Mouse (Mus musculus): Measurements from ENCODE around the gene Cltrn. TPM values are rescaled to one million over a fixed set of nuclear protein-coding genes. Genes with fewer than 3 reads are reported as not detected.

Gene Cltrn
- polyA plus RNA-seq, 1 experiment from 2014 or later: not detected

DNA sequence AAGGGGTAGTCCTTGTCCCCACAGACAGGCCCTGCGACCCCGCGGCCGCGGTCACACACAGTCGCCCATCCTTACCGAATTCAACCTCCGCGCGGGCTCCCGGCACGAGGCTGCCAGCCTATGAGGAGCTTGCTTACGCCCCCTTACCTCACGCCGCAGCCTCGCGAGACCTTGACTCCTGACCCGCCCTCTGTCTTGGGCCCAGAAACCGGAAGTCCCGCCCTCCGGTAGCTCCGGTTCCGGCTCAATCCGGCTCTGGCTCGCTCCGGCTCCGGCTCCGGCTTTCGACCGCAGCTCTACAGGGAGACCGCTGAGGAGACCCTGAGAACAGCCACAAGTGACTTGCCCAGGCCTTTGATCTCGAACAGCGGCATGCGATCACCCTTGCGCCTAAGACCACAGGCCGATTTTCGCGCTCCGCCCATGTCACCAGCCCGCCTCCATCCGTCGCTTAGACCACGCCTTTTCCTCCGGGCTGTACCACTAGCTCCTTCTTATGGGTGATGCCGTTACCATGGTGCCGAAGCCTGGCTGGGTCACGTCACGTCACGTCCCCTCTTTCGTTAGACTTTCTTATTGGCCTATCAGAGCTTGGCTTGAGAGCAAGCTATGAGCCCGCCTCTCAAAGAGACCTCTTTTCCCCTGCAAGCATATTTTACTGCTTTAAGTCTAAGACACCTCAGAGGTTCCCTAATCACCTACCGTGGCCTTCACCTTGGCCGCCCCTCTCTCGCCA lies 12.4 kb upstream of the Cltrn start, which contains the start of gene Siah1b:
Gene Siah1b (minus strand): TSS at position 454 of the 736 bp plus-strand sequence.
- peak within 1 kb of the TSS; percentile 46 for H3K4me3 ChIP-seq (replicated peaks; ENCODE audit: low read depth, low read length)
- no peaks in the 10 kb centered on the region for H3K9me3 ChIP-seq (ENCODE audit: control insufficient read depth, low read length)
- peak within 1 kb of the TSS; percentile 89 for H3K27ac ChIP-seq (replicated peaks; ENCODE audit: low read depth, low read length)
- WGBS: 32% methylated on average over 54 of the region's 54 CpGs
- H3K4me2 ChIP-seq (ENCODE audit: low read length): peak within 1 kb of the TSS; percentile 67
- 0 out of 2 replicates have a peak, but pooled peaks cover 9% of the 10 kb centered on the region for H3K36me3 ChIP-seq (ENCODE audit: control insufficient read depth, insufficient read depth, low read length)
- peak; percentile 99 for ATAC-seq (ENCODE audit: low FRiP score, low TSS enrichment)
- no peaks in the 10 kb centered on the region for H3K4me1 ChIP-seq (ENCODE audit: control insufficient read depth, insufficient read depth, low read length)
- H3K27me3 ChIP-seq (ENCODE audit: control insufficient read depth, insufficient read depth, low read length): no peaks in the 10 kb centered on the region
- H3K9ac ChIP-seq (replicated peaks; ENCODE audit: low read length): peak within 1 kb of the TSS; percentile 54
- peak; percentile 95 for DNase-seq

DNA sequence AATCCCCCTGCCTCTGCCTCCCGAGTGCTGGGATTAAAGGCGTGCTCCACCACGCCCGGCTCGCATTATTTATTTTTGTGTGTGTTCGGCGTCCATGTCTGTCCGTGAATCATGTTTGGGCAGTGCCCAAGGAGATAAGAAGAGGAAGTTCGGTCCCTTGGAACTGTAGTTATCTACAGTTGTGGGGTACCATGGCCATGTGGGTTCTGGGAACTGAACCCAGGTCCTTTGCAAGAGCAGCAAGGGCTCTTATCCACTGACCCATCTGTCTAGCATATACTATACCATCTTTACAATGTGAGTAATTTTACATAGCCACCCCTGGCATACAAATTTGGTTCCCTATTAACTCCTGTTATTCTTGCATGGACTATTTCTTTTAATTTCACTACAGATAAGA lies 6.6 kb upstream of the Cltrn start:
- Histone ChIP-seq H3K27ac (replicated peaks; ENCODE audit: low read depth, low read length) (no peak overlapping the region), H3K9ac (replicated peaks; ENCODE audit: low read length) (no peak overlapping the region), H3K9me3 (ENCODE audit: control insufficient read depth, low read length) (no peaks in the 10 kb centered on the region), H3K27me3 (ENCODE audit: control insufficient read depth, insufficient read depth, low read length) (no peaks in the 10 kb centered on the region), H3K4me3 (replicated peaks; ENCODE audit: low read depth, low read length) (no peak overlapping the region), H3K4me2 (ENCODE audit: low read length) (no peak overlapping the region), H3K4me1 (ENCODE audit: control insufficient read depth, insufficient read depth, low read length) (no peaks in the 10 kb centered on the region), H3K36me3 (ENCODE audit: control insufficient read depth, insufficient read depth, low read length) (no peaks in the 10 kb centered on the region)
- DNase-seq (no peak), ATAC-seq (ENCODE audit: low FRiP score, low TSS enrichment) (no peak)
- WGBS: 92% methylated on average over 9 of the region's 9 CpGs

GRCm38 (mm10) chrX:164089916-164090315 lies 1.3 kb downstream of the Cltrn start:
- Histone ChIP-seq H3K27me3 (ENCODE audit: control insufficient read depth, insufficient read depth, low read length) (no peaks in the 10 kb centered on the region; the same call in 1 of the 2 replicates), H3K4me1 (ENCODE audit: control insufficient read depth, insufficient read depth, low read length) (no peaks in the 10 kb centered on the region), H3K9me3 (ENCODE audit: control insufficient read depth, low read length) (no peaks in the 10 kb centered on the region), H3K4me2 (ENCODE audit: low read length) (no peak overlapping the region), H3K9ac (replicated peaks; ENCODE audit: low read length) (no peak overlapping the region), H3K27ac (replicated peaks; ENCODE audit: low read depth, low read length) (no peak overlapping the region), H3K36me3 (ENCODE audit: control insufficient read depth, insufficient read depth, low read length) (no peaks in the 10 kb centered on the region), H3K4me3 (replicated peaks; ENCODE audit: low read depth, low read length) (no peak overlapping the region)
- DNase-seq (no peak), ATAC-seq (ENCODE audit: low FRiP score, low TSS enrichment) (no peak)
- WGBS: 76% methylated on average over 11 of the region's 11 CpGs

GRCm38 (mm10) chrX:164092300-164093169 lies 3.9 kb downstream of the Cltrn start:
- WGBS: 62% methylated on average over 7 of the region's 7 CpGs
- Histone ChIP-seq H3K4me2 (ENCODE audit: low read length) (no peak overlapping the region), H3K36me3 (ENCODE audit: control insufficient read depth, insufficient read depth, low read length) (no peaks in the 10 kb centered on the region), H3K9ac (replicated peaks; ENCODE audit: low read length) (no peak overlapping the region), H3K27me3 (ENCODE audit: control insufficient read depth, insufficient read depth, low read length) (no peaks in the 10 kb centered on the region; the same call in 1 of the 2 replicates), H3K4me3 (replicated peaks; ENCODE audit: low read depth, low read length) (no peak overlapping the region), H3K27ac (replicated peaks; ENCODE audit: low read depth, low read length) (no peak overlapping the region), H3K4me1 (ENCODE audit: control insufficient read depth, insufficient read depth, low read length) (no peaks in the 10 kb centered on the region), H3K9me3 (ENCODE audit: control insufficient read depth, low read length) (no peaks in the 10 kb centered on the region)
- DNase-seq (no peak), ATAC-seq (ENCODE audit: low FRiP score, low TSS enrichment) (no peak)

DNA sequence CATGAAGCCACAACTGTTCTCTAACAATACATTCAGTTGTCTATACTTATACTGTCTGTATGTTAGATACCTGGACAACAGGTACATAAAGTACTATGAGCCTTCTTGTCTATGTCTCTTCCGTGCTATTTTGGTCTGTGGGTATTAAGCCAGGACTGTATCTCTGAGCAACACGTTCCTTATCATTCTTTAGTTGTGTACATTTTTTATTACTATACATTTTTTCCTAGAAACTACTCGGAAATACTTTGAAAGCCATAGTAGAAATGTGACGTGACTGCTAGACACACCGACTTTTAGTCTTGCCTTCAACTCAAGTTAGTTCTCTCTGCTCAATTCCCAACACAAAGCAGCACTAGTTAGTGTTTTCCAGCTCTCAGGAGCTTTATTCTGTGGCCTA lies 4.8 kb downstream of the Cltrn start:
- DNase-seq (no peak), ATAC-seq (ENCODE audit: low FRiP score, low TSS enrichment) (no peak)
- no peaks in the 10 kb centered on the region for H3K27me3 ChIP-seq (ENCODE audit: control insufficient read depth, insufficient read depth, low read length)
- WGBS: 85% methylated on average over 5 of the region's 5 CpGs
- H3K9me3 ChIP-seq (ENCODE audit: control insufficient read depth, low read length): no peaks in the 10 kb centered on the region
- H3K36me3 ChIP-seq (ENCODE audit: control insufficient read depth, insufficient read depth, low read length): no peaks in the 10 kb centered on the region
- H3K4me3 ChIP-seq (replicated peaks; ENCODE audit: low read depth, low read length): no peak overlapping the region
- no peak overlapping the region for H3K27ac ChIP-seq (replicated peaks; ENCODE audit: low read depth, low read length)
- H3K9ac ChIP-seq (replicated peaks; ENCODE audit: low read length): no peak overlapping the region
- no peak overlapping the region for H3K4me2 ChIP-seq (ENCODE audit: low read length)
- no peaks in the 10 kb centered on the region for H3K4me1 ChIP-seq (ENCODE audit: control insufficient read depth, insufficient read depth, low read length)

DNA sequence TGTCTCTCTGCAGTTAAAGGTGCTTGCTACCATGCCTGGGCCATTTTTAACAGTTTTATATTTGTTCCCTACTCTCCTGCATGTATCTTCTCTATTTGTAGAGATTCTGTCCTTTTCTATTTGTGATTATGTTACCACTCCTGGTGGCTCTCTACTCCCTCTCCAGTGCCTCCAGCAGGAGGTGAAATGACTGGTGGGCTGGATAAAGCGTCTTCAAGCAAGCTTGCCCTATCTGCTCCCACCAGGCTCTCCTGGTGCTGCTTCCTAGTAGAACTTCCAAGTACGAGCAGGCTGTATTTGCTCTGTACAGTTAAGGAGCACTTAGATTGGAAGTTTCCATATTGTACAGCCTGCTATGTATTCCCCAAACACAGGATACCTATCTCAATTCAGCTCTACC lies 7.2 kb downstream of the Cltrn start:
- ATAC-seq (ENCODE audit: low FRiP score, low TSS enrichment) (no peak), DNase-seq (no peak)
- Histone ChIP-seq H3K9ac (replicated peaks; ENCODE audit: low read length) (no peak overlapping the region), H3K4me3 (replicated peaks; ENCODE audit: low read depth, low read length) (no peak overlapping the region), H3K27ac (replicated peaks; ENCODE audit: low read depth, low read length) (no peak overlapping the region), H3K36me3 (ENCODE audit: control insufficient read depth, insufficient read depth, low read length) (no peaks in the 10 kb centered on the region), H3K9me3 (ENCODE audit: control insufficient read depth, low read length) (no peaks in the 10 kb centered on the region), H3K4me2 (ENCODE audit: low read length) (no peak overlapping the region), H3K4me1 (ENCODE audit: control insufficient read depth, insufficient read depth, low read length) (no peaks in the 10 kb centered on the region), H3K27me3 (ENCODE audit: control insufficient read depth, insufficient read depth, low read length) (no peaks in the 10 kb centered on the region)
- 77% methylated on average over 2 of the region's 2 CpGs for WGBS

GRCm38 (mm10) chrX:164101483-164101882 lies 12.9 kb downstream of the Cltrn start:
- Histone ChIP-seq H3K9ac (replicated peaks; ENCODE audit: low read length) (no peak overlapping the region), H3K9me3 (ENCODE audit: control insufficient read depth, low read length) (no peaks in the 10 kb centered on the region), H3K27ac (replicated peaks; ENCODE audit: low read depth, low read length) (no peak overlapping the region), H3K4me1 (ENCODE audit: control insufficient read depth, insufficient read depth, low read length) (no peaks in the 10 kb centered on the region), H3K4me3 (replicated peaks; ENCODE audit: low read depth, low read length) (no peak overlapping the region), H3K4me2 (ENCODE audit: low read length) (no peak overlapping the region), H3K36me3 (ENCODE audit: control insufficient read depth, insufficient read depth, low read length) (no peaks in the 10 kb centered on the region), H3K27me3 (ENCODE audit: control insufficient read depth, insufficient read depth, low read length) (no peaks in the 10 kb centered on the region)
- DNase-seq (peak; percentile 8), ATAC-seq (ENCODE audit: low FRiP score, low TSS enrichment) (no peak)

GRCm38 (mm10) chrX:164102198-164102597 lies 13.6 kb downstream of the Cltrn start:
- Histone ChIP-seq H3K4me2 (ENCODE audit: low read length) (no peak overlapping the region), H3K27me3 (ENCODE audit: control insufficient read depth, insufficient read depth, low read length) (no peaks in the 10 kb centered on the region), H3K36me3 (ENCODE audit: control insufficient read depth, insufficient read depth, low read length) (no peaks in the 10 kb centered on the region), H3K4me1 (ENCODE audit: control insufficient read depth, insufficient read depth, low read length) (no peaks in the 10 kb centered on the region), H3K27ac (replicated peaks; ENCODE audit: low read depth, low read length) (no peak overlapping the region), H3K9ac (replicated peaks; ENCODE audit: low read length) (no peak overlapping the region), H3K4me3 (replicated peaks; ENCODE audit: low read depth, low read length) (no peak overlapping the region), H3K9me3 (ENCODE audit: control insufficient read depth, low read length) (no peaks in the 10 kb centered on the region)
- WGBS: 89% methylated on average over 7 of the region's 7 CpGs
- no peak for DNase-seq
- ATAC-seq (ENCODE audit: low FRiP score, low TSS enrichment): no peak
